Mouse (Mus musculus): ENCODE results near the gene Pheta2.
A peak's percentile ranks its signal among the peaks of the same experiment; 100 is the strongest.
"Not testable (repeated sequence)": the region's sequence is repeated elsewhere in the genome, so short reads cannot be mapped to it uniquely, and the experiment has no call there.

Pheta2 gene

DNA sequence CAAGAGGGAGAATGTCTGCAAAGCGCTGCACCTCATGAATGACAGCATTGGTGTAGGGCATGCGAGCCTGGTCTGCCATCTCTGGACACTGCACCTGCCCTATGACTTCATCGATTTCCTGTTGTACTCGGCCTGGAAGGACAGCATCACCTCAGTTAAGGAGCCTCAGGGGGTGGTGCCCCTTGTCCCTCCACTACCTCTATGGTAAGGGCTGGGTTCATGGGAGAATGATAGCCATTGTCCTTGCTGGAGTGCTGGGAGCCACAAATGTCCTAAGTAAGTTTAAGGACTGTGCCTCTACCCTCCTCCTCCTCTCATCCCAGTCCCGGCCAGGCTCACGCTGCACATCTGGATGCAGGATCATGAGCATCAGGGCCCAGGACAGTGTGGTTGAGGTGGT is 33.7 kb downstream of the Pheta2 start:
- no peak for DNase-seq

DNA sequence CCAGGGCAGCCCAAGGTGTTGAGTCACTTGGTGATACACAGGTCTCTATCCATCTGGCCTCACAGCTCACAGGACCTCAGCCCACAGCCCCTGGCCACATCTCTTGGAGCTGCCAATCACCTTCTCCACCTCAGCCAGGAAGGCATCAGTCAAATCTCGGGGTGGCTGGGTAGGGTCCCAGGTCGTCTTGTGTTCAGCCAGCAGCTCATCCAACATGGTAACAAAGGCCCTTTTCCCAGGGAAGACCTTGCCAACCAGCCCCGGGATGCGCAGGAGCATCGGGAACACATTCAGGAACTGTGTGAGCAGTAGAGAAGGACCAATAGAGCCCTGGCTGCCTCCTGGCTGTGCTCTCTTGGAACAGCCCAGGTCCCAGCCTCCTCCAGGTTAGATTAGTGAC is 34.2 kb downstream of the Pheta2 start:
- no peak for DNase-seq

DNA sequence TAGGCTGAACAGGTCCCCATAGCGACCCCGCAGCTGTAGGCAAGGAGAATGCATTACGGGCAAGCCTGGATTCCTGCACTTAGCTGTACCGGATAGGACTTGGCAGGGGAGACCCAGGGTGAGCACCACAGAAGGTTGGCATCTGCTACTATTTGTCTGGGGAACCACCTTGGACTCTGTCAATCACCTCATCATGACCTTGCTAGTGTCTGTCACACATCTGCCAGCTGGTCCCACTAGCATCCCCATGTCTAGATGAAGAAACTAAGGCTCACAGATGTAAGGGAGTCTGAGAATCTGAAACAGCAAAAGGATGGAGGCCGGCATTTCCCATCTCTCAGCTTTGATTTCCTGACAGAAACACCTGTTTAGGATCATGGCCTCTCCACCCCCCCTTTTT is 35.7 kb downstream of the Pheta2 start:
- no peak for DNase-seq

DNA sequence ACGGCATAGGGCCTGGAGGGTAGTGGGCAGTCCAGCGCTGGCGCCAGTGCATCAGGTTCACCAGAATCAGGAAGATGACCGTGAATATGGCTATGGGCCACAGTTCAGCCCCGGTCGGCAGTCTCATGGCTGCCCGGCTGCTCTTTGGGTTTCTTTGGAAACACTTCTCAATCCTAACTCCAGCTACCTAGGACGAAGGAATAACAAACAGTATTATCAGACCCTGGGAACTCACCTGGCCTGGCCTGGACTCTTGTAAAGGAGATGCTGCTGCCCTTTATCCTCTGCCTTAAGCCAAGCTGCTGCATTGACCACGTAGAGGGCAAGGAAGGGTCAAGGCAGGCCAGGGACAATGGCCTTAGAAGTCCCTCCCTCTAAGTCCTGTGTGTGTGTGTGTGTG is 37.1 kb downstream of the Pheta2 start:
- DNase-seq, result no peak

DNA sequence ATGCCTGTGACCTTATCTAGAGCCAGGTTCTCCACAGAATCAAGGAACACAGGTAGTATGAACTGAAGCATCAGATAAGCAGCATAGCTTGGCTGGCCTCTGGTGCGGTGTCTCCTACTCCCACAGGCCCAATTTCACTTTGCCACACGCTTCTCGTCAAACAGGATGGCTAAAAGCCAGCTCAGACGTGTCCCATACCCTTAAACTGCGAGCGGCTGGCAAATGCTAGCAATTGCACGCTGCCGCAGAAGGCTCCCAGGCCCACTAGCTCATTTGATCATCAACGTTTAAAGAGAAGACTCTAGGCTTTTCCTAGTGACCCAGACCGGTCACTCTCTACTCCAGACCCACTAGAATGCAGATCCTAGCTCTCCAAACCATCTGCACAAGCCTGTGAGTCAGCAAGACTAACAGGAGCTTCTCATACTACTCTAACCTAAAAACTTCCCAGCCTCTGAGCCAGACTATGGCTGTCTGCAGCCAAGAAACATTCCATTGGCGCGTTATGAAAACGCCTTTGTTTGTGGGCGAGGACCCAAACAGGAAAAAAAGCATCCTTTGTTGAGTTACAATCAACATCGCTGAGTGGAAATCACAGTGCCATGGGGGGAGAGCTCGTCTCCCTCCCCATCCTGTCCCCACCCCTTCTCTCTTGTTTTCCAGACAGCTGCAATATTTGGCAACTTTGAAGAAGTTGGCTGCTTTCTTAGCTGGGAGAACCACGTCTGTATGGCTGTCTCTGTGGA is 37.8 kb downstream of the Pheta2 start:
- peak; percentile 37 for DNase-seq

DNA sequence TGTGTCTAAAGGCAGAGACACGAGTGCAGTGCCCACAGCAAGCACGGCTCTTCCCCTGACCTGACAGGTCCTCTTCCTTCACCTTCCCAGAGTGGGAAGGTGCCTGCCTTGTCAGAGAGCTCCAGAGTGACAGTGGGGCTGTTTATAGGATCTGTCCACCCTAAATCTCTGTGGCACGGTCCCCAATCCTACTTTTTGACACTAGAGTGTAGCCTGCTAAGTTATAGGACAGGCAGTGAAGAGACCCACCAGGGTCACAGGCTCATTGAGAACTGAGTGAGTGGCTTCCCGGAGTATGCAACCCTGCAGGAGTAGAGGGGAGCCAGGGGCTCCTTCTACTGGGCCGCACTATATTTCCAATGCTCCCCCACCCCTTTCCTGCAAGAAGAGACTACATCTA is 39.0 kb downstream of the Pheta2 start:
- DNase-seq, result no peak

DNA sequence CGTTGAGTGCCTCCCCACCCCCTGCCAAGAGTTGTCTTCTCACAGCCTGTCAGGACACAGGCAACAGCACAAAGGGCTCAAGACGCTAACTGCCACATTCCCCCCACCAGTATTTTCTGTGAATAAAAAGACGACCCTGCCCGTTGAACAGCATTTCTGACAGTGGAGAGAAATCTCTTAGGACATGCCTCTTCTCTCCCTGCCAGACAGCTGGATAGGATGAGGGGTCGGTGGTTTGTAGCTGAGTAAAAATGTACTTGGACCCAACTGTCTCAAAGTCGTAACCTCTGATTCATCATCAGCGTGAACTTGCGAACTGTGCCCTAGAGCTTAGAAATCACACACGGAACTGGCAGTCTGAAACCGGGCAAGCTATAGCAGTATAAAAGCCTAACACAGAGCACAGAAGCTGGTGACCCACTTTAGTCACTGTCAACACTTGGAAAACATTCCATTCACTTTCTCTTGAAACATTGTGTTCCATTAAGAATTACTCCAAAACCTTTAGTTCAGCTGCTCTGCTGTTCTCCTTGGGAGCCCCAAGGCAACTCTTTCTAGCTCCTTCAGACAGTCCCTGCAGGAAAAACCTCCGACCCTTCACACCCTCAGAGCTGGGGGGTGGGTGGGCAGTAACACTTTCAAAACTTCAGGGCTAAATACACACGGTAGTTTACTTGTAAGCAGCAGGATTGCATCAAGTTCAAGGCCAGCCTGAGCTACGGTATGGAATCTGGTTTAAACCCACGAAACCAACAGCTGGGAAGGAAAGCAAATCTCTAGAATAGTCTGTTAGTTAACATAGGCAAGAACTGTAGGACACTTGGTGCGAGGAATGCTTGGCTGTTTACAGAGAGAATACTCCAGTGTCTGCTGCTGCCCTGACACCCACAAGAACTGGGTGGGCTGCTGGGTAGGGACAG is 39.8 kb downstream of the Pheta2 start:
- no peak for DNase-seq

DNA sequence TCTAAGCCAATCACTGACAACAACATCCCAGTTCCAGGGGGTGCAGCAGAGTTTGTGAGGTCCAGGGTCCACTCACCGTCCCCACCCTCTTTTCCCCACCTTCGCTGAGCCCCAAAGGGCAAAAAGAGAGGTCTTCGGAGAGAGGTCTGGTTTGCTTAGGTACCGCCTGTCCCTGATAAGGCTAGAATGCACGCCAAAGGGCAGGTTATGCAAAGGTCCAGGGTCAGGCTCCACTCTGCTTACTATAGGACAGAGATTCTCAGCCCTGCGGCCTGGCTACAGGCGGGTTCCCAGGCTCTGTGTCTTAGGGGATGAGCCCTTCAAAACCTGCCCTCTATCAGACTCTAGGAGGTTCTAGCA is 40.7 kb downstream of the Pheta2 start:
- no peak for DNase-seq

DNA sequence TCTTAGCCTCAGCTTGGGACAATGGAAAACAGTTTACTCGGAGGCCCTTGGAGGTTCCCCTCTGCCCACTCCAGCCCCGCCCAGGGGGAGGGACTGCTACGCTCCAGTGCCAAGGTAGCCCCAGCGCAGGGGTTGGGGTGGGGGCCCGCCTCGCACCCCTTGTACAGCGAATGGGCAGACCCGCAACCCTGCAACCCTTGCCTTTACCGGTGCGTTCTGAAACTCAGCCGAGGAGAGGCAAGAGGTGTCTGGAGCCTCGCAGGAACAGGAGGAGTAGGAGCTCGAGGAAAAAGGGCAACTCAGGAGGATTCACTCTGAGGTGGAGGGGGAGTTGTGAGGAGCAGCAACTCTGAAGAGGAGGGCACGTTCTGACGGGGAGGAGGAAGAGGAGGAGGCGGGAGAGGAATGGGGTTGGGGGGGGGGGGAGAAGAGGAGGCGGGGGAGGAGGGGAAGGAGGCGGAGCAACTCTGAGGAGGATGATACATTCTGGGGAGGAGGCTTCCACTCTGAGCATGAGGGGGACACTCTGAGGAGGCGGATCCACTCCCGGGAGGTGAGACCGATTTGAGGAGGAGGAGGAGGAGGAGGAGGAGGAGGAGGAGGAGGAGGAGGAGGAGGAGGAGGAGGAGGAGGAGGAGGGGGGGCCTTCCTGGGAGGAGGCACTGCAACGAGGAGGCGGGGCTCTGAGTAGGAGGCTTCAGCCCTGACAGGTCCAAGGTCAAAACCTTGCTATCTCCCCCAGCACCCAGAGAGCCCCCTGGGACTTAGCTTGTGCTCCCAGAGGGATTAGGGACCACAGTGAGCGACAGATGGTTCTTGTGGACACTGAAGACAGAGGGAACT is 41.4 kb downstream of the Pheta2 start, which contains the start of gene Cyp2d22:
TSS of gene Cyp2d22 (minus strand) at position 390 of the 843 bp plus-strand sequence.
- DNase-seq, result no peak

DNA sequence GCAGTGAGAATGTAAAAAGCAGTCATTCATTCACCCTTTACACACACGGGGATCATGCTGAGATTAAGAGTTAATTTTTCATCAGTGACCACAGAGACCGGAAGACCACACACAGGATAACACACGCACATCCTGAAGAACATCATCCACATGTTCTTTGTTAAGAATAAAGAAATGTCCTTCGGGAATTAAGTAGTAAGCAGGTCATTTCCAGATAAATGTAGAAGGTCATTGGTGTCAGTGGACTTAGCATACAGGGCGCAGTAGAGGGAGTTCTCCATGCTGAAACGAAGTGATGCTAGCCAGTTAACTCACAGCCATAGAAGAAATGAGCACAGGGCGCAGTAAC is 41.9 kb downstream of the Pheta2 start:
- DNase-seq, result no peak

DNA sequence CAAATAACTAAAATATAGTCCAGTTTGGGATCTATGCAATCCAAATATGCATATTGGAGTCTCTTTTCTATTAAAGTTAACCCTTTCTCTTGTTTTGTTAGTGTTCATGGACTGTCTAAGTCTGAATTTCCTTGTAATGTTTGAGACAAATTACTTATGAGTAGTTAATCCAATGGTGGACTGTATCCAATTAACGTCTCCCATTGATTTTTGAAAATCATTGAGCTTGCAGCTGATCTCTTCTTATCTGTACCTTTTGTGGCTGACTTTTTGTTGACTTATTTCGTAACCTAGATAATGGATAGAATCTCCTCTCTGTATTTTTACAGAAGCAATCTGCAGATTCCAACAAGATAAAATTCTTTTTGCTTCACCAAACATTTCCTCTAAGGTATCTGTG is 43.7 kb downstream of the Pheta2 start:
- DNase-seq, result no peak

DNA sequence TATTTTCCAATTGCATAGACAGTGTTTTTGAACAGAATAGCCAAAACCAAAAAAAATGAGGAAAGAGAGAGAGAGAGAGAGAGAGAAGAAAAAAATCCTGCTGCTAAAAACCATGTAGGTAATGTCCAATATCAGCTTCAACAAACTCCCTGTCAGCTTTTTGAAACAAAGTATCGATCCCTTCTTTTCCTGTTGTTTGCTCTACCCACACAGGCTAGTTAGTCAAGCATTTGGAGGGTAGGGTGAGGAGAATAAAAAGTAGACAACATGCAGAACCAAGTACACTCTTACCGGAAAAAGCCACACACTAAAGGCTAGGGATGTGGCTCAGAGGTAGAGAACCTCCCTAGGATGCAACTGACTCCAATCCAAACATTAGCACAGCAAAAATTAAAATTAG is 47.0 kb downstream of the Pheta2 start:
- DNase-seq, result no peak

DNA sequence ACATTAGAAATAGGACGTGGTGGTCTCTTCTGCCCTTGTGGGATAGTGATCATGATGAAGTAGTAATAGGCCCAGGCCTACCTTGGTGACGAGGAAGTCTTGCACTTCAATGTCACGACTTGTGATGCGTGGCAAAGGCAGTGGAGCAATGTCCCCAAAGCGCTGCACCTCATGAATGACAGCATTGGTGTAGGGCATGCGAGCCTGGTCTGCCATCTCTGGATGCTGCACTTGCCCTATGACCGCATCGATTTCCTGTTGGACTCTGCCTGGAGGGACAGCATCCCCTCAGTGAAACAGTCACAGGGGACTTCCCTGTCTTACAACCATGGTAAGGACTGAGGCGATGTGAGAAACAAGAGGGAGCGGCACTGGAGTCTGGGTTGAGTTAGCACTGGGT is 51.2 kb downstream of the Pheta2 start:
- DNase-seq, result not testable (repeated sequence)

DNA sequence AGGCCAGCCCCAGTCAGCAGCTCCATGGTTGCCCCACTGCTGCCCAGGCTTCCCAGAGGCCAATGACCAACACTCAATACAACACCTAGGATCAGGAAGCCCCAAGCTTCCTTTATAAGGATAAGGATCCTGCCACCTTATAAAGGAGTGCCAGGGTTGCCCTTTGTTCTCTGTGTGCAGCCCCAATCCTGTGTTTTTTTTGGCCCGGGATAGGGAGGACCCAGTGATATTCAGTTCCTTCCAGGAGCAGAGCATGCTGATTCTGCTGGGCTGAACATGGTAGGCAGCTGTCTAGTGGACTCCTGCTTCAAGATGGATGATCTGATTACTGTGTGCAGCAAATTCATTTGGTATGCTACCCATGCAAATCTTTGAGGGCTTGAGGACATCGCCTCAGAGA is 55.2 kb downstream of the Pheta2 start, which contains the start of gene Cyp2d11:
TSS of gene Cyp2d11 (minus strand) at position 101 of the 400 bp plus-strand sequence.
- DNase-seq, result not testable (repeated sequence)

Data from right cerebral cortex, postnatal 25 days (tissue).